Mouse (Mus musculus) brain, embryonic 18.5 days (tissue): ENCODE measurements around the gene Scgb2a2.
"Not testable (repeated sequence)": the region's sequence is repeated elsewhere in the genome, so short reads cannot be mapped to it uniquely, and the experiment has no call there.

ENCODE experiments used
- DNase-seq: peaks from one replicate; pipeline ENCODE4 v3.0.0-alpha.2; 2012; ENCODE audit warnings: low read depth, low spot score

Scgb2a2 gene

DNA sequence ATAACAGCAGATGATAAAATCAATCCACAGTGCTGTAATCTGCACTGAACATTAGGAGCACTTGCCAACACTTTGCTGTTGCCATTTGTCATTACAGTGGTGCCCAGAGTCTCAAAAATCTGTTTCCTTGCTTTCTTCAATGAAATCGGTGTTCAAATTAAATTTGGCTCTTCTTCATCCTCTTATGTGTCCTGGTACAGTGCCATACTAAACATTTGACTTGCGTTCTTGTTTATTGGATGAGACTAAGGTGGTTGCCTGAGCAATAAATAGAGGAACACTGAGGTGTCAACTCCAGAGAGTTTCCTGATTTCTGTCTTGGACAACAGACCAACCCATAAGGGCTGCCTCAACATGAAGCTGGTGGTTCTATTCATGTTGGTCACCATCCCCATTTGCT lies at the start of gene Scgb2a2:
TSS of gene Scgb2a2 (plus strand) at position 301 of the 400 bp plus-strand sequence.
- DNase-seq: no peak

DNA sequence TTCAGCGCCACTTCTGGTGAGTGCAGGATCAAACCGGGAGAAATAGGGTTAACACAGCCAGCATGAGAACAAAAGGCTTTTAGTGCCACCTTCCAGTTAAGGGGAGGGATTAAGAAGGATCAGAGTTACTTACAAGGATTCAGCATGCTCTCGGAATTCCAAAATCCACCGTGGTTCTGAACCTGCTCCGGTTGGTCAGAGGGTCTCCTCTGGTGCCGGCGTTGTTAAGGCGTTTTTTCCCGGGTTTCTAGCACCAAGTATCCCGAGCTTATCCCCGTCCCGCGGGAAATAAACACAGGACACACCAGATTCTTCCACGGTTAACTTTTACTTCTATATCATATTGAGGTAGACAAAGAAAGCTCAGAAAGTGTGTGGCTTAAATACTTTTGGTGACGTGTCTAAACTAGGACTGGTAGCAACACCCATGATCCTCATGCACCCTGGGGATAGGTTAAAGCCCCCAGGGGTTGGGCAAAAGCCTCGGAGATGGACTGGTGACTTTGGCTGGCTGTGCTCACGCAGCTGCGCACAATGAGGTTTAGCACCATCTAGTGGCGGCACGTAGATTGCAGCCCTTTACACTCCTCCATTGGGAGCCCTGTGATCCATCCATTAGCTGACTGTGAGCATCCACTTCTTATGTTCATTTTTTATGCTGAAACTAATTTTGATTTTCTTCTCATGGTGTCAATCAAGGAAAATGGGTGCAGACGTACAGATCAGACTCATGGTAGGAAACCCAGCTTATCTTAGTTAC lies 10.6 kb upstream of the Scgb2a2 start:
- not testable (repeated sequence) for DNase-seq

DNA sequence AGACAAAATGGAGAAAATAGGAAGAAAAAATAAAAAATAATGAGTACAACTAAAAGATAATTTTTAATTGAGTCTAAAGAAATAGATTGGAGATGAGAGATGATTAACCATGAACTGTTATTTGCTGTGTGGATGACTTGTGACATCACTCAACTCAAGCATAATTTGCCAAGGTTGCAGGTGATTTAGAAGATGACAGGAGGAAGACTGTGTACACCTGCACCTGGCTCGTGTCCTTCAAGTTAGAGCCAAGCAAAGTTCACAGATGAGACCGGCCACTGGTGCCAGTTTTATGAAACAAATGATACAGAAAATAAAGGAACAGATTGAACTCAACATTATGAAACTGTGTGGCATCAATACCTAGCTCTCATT lies 10.0 kb upstream of the Scgb2a2 start:
- DNase-seq: no peak

DNA sequence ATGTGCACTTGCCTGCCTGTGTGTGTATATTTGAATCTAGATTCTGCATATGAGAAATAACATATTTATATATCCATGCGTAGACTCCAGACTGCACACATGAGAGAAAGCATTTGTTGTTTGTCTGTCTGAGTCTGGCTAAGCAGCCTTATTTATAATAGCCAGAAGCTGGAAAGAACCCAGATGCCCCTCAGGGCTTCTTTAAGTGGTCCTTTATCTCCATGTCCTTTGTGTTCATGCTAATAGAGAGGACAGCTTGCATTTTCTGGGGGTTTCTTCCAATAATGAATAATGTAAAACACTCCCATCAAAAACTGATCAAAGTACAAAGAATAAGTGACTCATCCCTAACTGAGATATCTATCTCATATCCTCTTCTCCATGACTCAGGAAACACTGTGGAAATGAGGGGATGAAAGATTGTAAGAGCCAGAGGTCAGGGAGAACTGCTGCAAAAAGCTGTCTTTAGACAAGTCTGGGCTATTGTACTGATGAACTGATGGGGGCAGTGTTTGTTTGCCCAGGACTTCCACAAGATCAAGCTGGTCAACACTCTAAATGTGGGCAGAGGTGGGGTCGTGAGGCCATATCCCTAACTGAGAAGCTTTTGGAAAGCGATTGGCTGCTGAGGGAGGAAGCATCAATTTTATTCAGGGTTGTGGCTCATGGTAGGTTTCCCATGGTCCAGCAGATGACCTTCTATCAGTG lies 2.2 kb downstream of the Scgb2a2 start:
- not testable (repeated sequence) for DNase-seq

DNA sequence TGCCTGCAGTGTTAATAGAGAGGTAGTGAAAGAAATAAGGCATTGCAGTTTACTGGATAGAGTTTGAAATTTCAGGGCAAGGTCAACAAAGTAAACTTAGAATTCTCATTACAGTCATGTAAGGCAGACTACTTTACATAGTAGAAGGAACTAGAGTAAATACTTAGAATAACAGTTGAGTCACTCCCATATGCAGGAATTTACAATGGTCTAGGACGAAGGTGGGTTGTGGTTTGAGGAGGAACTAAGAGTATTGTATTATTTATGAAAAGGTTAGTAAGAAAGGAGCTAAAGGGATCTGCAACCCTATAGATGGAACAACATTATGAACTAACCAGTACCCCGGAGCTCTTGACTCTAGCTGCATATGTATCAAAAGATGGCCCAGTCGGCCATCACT lies 13.5 kb downstream of the Scgb2a2 start:
- not testable (repeated sequence) for DNase-seq

DNA sequence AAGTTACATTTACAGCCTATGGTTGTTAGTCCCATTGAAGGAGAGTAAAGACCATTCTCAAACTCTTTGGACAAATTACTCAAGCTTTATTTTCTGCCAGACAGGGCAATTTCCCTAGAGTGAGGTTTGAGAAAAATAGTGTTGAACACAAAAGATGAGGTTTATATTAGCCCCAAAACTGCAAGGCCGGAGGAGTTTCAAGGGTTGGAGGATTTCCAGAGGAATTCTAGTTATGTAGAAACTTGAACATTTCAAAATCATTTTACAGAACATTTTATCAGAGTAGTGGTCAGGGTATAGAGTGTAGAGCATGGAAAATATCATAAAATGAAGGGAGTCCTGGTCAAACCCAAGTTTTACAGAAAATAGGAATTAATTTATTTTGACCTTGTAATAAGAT lies 17.5 kb downstream of the Scgb2a2 start:
- DNase-seq: no peak

DNA sequence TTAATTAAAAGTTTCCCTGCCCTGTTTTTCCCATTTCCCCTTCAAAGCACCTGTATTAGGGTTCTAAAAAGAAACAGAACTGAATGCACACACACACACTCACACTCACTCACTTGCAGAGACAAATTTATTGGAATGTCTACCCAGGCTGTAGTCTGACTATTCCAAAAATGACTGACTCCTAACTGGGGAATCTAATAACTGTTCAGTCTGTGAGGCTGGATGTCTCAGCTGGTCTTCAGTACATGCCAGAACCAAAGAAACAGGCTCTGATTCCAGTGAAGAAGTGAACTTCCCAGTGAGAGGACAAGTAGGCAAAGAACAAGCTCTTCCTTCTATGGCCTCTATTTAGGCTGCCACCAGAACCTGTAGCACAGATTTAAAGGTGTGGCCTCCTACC lies 18.1 kb downstream of the Scgb2a2 start:
- no peak for DNase-seq

DNA sequence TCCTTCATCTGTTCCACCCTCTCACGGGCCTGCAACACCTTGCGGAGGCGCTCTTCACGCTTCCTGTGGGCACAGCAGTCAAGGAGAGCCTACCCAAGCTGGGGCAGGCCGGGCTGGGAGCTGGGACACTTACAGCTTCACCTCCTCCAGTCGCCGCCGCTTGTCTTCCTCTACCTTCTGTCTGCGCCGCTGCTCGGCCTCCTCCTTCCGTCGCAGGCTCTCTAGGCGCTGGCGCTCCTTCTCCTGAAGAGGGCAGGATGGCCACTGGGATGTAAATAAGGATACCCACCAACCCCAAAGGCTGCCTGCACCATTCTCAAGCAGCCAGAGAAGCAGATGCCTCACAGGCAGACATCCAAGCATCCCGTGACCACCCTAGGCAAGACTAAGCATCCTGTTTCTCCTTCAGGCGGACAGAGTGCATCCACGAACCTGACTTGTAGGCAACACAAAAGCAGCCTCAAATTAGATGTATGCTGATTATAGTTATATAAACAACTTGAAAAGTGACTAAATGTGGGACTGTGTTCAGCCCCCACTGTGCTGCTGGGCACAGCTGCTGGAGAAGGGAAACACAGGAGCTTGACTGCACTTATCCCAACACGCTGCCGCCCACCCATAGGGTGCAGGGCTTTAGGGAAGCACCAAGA lies 30.9 kb downstream of the Scgb2a2 start:
- no peak for DNase-seq

DNA sequence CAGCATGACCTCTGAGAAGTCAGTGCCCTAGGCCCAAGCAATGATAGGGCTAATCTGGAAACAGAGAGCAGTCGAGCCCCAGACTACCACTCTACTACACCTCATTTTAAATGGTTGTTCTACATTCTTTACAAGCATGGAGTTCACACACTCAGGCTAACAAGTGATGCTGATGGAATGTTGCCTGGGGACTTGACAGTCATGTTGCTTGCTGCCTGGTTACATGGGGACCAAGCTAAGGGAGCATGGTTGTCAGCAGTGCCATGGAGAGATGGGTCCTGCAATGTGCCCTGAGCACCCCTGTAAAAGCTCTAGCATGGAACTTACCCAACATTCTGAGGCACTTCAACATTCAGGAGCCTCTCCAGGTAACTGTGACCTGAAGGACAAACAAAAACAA lies 39.0 kb downstream of the Scgb2a2 start:
- DNase-seq: no peak

DNA sequence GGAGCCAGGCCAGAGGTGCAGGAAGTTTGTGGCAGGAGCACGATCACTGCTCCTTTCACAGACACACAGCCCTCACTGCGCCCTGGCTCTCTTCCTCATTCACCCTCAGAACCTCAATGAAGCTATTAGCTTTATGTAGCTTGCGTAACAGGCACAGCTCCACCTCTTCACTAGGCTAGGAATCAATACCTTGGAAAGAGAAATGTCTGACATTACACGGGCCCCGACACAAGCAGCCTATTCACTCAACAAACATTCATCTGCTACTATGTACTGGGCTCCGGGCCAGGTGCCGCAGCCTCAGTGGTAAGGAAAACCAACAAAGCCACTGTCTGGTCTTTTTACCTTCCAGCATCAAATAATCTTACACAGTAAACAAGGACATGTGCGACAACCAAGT lies 39.4 kb downstream of the Scgb2a2 start:
- no peak for DNase-seq

DNA sequence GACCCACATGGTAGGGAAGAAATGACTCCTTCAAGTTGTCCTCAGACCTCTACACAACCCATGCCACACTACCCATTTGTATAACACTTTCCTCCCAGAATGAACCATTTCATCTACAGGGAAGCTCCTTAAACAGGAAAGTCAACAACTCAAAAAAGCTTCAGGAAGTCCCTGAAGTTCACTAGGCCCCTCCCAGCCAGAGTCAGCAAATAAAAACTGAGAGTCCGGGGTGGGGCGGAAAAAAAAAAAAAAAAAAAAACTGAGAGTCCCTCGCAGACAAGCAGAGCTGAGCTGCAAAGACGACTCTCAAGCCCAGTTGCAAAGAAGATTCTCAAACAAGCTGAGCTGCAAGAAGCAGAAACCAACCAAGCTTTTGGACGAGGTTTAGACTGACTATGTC lies 48.7 kb downstream of the Scgb2a2 start:
- no peak for DNase-seq

DNA sequence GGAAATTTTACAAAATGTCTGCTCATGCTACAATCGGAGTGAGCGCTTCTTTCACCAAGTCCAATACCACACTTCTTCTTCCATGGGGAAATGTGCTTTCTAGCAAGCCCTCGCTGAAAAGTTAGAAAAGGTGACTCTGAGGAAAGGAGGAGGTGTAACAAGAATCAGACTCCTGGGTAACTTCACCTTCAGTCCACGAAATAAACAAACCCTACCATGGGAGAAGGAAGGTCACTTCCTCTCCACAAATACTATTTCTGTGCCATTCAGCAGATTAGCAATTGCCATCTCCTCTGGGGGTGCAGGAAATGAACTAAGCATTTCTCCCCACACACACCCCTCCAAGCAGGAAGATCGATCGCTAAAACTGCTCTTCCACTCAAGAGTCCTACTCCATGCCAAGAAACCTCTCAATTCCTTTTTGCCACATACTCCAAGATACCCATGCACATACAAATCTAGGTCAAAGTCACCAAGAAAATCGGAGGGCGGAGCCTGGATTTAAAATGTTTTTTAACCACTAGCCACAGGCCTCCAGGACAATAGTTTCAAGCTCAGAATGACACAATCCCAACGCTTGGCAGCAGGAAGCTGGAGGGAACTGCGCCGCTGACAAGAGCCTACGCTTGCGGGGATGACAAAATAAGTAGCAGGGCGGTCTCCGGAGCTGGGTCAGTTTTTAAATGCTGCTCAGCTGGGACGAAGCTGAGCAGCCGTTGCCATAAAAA lies 51.1 kb downstream of the Scgb2a2 start:
- no peak for DNase-seq

DNA sequence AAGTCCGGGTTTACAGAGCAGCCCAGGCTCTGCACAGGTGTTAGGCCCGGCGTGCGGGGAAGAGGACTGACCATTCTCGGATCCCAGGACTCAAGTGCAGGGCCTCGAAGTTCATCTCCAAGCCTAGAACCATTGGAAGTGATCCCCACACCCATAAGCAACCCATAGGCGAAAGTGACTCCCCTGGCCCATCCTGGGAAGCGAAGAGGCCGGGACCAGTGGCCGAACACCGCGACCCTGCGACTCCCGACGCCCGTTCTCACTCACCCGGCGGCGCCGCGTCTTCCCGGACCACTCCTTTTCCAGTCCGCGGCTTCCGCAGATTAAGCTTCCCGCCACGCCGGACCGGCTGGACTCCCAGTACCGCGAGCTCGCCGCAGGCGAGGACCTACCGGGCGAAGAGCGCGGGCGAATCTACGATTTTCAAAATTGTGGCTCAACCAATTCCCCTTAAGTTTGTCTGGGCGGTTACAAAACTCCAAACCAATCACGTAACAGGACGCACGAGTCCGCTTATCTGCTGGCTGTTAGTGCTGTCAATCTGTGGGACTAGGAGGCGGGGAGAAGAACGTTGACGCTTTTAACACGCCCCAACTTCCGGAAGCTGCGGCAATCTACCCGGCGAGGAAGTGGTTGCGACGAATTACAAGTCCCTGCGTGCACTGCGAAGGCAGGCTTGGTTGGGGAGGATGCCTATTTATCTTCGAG lies 51.9 kb downstream of the Scgb2a2 start, which contains the start of gene Incenp:
TSS of gene Incenp (minus strand) at position 480 of the 708 bp plus-strand sequence.
- peak; percentile 98 for DNase-seq

DNA sequence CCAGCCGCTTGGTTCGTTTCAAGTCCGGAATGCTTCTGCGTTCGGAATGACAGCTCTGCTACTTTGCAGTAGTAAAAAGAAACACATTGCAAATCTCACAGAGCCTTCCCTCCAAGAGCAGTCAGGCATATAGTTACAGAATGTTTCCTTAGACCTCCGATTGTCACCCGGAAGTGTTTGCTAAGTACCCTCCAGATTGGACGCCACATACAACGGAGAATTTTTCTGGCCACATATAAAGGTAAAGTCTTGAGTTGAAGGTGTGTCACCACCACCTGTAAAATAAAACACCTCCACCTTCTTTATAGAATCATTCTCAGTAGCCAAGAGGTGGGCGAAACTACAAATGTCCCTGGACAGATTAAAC lies 52.4 kb downstream of the Scgb2a2 start:
- DNase-seq: no peak

DNA sequence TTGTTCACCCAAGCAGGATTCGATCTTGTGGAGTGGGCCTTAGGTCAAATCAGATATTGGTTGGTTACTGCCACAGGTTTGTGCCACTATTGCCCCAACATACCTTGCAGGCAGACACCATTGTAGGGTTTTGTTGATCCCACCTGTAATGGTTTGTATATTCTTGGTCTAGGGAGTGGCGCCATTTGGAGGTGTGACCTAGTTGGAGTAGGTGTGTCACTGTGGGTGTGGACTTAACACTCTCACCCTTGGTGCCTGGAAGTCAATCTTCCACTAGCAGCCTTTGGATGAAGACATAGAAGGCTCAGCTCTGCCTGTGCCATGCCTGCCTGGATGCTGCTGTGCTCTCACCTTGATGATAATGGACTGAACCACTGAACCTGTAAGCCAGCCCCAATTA lies 53.3 kb downstream of the Scgb2a2 start:
- DNase-seq: not testable (repeated sequence)
